Mouse (Mus musculus) thymus, postnatal 25 days (tissue): Measurements from ENCODE around the gene Smarcd2.
A peak's percentile ranks its signal among the peaks of the same experiment; 100 is the strongest.

Experiments
- DNase-seq: peaks from one replicate; pipeline ENCODE4 v3.0.0; 2022

Gene Smarcd2

DNA sequence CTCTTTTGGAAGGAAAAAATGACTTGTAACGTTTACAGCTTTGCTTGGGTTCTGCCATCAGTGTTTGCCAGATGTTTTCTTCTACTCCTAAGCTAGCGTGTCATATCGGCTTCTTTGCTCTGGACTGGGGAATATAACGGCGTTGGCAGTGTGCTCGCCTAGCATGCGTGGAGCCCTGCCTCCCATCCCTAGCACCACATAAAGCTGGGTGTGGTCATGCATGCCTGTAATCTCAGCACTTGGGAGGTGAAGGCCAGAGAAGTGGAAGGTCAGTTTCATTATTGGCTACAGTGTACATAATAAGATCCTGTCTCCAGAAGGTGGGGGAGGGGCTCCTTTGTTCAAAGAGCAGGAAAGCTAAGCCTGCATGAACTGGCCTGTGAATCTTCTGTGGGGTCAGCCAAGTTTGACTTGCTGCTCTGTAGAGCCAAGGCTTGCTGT lies 2.2 kb upstream of the Smarcd2 start:
- DNase-seq, result no peak

- no peak for DNase-seq
These were observed 1.6 kb upstream of the Smarcd2 start for GRCm38 (mm10) chr11:106274374-106274773.

- DNase-seq, result no peak
These were observed 1.0 kb upstream of the Smarcd2 start for GRCm38 (mm10) chr11:106273811-106274210.

DNA sequence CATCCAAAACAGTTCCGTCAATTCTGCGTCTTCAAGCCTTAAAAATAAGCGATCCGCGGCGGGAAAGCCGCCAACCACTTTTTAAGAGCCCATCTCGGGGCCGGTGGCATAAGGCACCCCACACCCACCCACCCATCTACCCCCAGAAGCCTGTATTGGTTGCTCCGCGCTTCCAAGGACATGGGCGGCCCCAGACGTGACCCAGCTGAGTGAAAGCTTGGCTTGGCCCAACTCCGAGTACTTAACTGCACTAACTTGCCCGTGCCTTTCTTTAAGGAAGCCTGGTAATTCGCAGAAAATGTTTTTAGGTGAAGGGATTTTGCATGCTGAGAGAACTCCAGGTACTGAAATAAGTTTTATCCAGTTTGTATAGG lies 526 bp upstream of the Smarcd2 start:
- no peak for DNase-seq

DNA sequence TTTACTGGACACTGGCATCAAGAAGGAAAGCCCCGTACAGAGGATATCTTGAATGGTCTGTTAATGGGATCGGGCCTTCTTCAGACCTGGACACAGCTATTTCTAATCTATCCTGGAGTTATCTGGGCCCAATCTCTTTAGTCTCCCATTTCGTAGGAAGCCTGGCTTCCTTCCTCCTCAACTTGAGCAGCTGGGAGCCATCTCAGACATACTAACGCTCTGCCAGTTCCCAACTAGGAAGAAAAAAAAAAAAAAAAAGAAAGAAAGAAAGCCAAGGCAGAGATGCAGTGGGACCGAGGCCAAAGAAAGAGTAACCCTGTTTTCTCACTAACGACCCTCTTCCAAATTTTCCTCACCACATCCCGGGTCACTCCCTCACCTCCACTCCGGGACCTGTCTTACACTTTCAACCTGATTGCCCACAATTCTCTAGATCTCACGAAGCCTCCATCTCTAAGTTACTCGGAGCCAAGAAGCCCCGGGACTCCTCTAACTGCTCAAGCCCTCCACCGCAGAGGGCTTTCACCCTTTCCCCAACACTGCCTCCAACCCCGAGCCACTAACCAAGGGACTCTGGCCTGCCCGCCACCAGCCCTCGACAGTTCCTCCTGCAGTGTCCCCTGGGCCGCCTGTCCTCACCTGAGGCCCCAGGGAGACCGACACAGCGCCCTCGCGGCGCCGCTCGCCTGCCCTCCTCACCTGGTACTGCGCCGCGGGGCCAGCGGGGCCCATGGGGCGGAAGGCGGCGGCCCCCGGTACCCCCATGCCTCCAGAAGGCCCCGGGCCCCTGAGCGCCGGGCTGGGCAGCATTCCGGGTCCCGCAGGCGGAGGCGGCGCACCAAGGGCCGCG lies 753 bp downstream of the Smarcd2 start:
- DNase-seq, result no peak

GRCm38 (mm10) chr11:106271131-106271793 lies 1.5 kb downstream of the Smarcd2 start:
- DNase-seq, result no peak

DNA sequence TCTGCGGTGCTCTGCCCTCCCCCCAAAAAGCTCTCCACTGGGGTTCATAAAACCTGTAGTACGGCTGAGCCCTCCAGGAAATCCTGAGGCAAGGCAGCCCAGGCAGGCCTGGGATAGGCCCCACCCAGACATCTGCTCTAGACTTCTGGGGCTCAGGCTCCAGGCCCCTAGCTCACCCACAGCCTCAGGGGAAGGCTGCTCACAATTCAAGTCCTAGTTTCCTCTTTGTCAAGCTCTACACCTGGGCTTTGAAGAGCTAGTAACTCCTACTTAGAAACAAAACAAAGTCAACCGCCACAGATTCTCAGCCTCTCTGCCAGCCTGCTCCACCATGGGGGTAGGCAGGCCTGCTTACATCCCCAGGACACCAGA lies 3.7 kb downstream of the Smarcd2 start:
- DNase-seq, result peak; percentile 77

DNA sequence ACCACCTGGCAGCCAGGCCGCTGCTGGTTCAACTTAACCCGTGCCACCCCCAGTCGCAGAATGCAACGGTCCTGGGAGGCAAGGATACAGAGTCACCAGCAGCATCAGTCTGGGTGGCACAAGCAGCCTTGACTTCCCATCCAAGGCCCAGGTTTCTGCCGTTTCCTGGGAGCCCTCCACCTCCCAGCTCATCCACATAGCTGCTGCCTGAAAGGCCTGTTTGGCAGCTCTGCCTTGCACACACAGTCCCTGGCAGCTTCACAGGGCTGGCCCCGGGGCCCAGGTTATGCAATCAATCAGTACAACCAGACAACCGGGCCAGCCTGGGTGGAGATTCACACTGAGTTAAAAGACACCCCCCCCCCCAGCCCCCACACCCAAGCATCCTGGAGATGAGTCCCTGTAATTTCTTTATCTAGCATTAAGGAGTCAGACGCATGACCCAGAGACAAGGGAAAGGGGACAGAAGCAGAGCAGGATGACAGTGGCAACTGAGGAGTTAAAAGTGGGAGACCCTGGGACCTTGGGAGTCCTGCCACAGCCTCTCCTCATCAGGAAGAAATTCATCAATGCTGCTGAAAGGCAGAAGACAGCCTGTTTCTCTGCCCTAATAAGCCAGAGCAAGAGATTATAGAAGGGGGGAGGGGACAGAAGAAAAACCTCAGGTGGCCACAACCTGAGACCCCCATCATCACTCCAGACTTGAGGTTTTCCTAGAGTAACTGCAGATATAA lies 4.3 kb downstream of the Smarcd2 start:
- DNase-seq, result no peak

- no peak for DNase-seq
These were observed 4.9 kb downstream of the Smarcd2 start for GRCm38 (mm10) chr11:106267871-106268270.

GRCm38 (mm10) chr11:106267311-106267852 lies 5.4 kb downstream of the Smarcd2 start:
- no peak for DNase-seq

- no peak for DNase-seq
These were observed 6.3 kb downstream of the Smarcd2 start for GRCm38 (mm10) chr11:106266431-106266830.

DNA sequence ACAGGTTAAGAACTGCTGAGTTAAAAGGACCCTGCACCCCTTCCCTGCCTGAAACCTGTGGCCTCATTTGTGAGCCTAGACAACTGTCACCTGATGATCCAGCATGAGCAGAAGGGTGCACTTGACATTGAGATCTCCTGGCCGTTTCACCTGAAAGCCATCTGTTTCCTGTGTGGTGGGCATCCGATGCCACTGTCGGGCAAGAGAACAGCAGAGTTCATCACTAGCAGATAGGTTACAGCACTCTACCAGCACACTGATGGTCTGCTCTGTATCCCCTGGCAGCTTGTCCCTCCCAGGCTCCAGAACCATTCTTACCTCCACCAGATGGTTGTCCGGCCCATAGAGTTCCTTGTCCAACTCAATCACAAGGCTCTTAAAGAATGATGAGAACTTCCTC lies 7.2 kb downstream of the Smarcd2 start:
- DNase-seq, result no peak

GRCm38 (mm10) chr11:106264988-106265387 lies 7.8 kb downstream of the Smarcd2 start:
- DNase-seq, result no peak

DNA sequence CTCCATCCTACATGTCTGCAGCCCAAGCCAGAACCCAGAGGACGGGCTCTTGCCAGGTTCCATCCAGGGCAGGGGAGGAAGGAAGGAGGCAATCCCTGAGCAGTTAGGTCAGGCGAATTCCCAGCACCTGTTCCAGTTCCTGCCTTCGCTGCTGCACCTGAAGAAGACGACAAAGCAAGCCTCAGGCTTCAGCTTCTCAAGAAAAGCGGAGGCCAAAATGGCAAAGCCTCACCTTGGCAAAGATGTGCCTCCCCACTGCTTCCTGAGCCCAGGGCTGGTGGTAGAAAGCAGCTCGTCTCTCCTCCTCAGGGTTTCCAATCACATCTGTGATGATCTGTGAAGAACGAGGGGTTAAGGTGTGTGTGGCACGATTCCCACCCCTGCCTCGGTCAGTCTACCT lies 8.8 kb downstream of the Smarcd2 start:
- DNase-seq, result no peak

GRCm38 (mm10) chr11:106260826-106261450 lies 11.8 kb downstream of the Smarcd2 start:
- no peak for DNase-seq

DNA sequence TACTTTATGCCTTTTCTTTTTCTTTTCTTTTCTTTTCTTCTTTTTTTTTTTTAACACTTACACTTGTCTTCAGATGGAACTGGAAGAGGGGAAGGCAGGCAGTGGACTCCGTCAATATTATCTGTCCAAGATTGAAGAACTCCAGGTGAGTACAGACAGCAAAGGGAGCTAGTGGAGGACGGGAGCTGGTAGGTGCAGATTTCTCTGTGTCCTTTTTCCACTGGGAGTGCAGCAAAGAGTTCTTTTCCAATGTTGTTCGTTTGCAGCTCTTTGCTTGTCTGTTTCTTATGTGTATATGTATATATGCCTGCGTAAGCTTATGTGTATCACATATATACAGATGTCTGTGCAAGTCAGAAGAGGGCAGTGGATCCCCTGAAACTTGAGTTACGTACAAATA lies 16.0 kb downstream of the Smarcd2 start:
- DNase-seq, result peak; percentile 33

- DNase-seq, result peak; percentile 98
These were observed 16.9 kb downstream of the Smarcd2 start, which contains the start of the genes Ftsj3 and Psmc5 for GRCm38 (mm10) chr11:106255685-106256451. Gene Ftsj3 (minus strand): TSS chr11:106256079. Gene Psmc5 (plus strand): TSS chr11:106256154.

DNA sequence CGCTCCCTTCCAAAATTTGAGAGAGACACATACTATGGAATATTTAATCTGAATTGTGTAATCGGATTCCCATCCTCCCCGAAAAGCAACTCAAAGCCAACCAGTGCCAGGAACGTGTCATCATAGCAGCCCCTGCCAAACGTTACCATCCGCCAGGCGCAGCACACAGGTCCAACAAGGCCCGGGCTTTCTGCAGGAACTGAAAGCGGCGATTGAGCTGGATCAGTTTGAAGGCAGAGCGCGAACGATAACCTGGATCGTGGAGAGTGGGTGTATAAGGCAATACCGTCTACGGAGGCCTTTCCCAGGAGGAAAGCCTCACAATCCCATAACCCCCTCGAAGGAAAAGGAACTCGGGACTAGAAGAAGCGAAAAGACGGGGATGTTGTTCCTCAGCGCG lies 17.6 kb downstream of the Smarcd2 start:
- no peak for DNase-seq

DNA sequence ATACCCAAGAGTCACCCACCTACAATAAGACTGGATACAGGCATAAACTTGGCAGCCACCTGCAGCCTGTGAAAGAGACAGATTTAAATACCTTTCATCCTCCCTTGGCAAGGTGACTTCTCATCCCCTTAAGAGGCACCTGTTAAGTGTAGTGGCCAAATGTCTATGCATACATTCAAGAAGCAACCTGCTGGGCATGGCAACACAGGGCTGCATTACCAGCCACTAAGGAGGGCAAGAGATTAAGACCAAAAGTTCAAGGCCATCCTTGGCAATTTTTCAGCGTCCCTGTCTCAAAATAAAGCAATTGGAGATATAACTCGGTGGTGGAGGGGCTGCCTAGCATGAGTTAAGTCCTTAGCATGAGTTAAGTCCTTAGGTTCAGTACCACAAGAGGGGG lies 18.0 kb downstream of the Smarcd2 start:
- DNase-seq, result no peak

GRCm38 (mm10) chr11:106249326-106249725 lies 23.4 kb downstream of the Smarcd2 start:
- DNase-seq, result no peak

GRCm38 (mm10) chr11:106246834-106247233 lies 25.9 kb downstream of the Smarcd2 start:
- DNase-seq, result no peak

DNA sequence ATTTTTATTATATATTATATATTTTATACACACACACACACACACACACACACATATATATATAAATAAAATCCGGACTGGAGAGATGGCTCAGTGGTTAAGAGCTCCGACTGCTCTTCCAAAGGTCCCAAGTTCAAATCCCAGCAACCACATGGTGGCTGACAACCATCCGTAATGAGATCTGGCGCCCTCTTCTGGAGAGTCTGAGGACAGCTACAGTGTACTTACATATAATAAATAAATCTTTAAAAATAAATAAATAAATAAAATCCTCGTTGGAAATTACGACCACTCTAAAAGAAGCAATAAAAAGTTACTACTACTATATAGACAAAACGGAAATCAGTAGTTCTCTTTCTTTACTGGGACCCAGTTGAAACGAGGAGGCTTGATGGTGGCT lies 38.8 kb downstream of the Smarcd2 start:
- DNase-seq, result peak; percentile 11
